In the genomic region with DNA sequence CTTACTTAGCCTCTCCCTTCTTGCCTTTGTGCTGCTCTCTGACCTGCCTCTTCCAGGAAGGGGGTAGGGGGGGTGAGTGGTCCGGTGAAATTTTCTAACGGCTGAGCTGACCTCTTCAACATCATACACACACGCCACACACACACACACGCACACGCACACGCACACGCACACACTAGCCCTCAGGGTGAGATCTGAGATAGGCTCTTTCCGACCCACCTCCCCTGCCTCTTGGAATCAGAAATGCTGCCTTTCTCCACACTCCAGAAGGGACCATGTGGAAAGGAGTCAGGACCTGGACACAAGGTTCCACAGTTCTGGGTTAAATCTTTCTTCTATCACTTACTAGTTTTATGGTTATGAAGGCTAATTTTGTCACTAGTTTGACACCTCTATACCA, we compare ENCODE assay signal across 10 mouse cellular contexts. TPM values are rescaled to one million over a fixed set of nuclear protein-coding genes. Genes with fewer than 3 reads are reported as not detected.
DNase-seq lines count a peak whose midpoint lies in the region; ATAC-seq and TF ChIP-seq lines count a peak whose summit lies in the region.
"Had no signal": no experiment of that assay in that cellular context is flagged by ENCODE, and none has a peak within 500 bp of the region (broad histone marks: within the 10 kb centered on the region; RNA-seq: fewer than 3 reads in every experiment).

No protein-coding gene starts in this region.

- H3K27ac ChIP-seq in lung, embryonic 15.5 days, result 0 out of 2 replicates have a peak overlapping the region, but pooled peaks have one; percentile 1
- H3K27ac ChIP-seq in forebrain, embryonic 11.5 days (ENCODE audit: low read depth, low read length), result peak overlapping the region; percentile 25; the same call in 1 of the 2 replicates
- H3K27ac ChIP-seq in intestine, embryonic 16.5 days (ENCODE audit: low read length), result no peak overlapping the region; the same call in 1 of the 2 replicates
- peak overlapping the region; percentile 77 for H3K27ac ChIP-seq in stomach, embryonic 16.5 days (ENCODE audit: low read length)
- no peak overlapping the region for H3K27ac ChIP-seq in gastrocnemius, adult 2 months
- H3K27ac ChIP-seq: liver, embryonic 14.5 days had no signal

- no peak for DNase-seq in lung, postnatal 10 days
- DNase-seq in forebrain, embryonic 11.5 days (ENCODE audit: low spot score), result no peak
- DNase-seq in thymus, postnatal 14 days, result no peak
- DNase-seq in gastrocnemius, adult 2 months, result no peak

- H3K27me3 ChIP-seq in lung, embryonic 15.5 days, result no peaks in the 10 kb centered on the region
- no peaks in the 10 kb centered on the region for H3K27me3 ChIP-seq in forebrain, embryonic 11.5 days (ENCODE audit: control insufficient read depth, insufficient read depth, low read length)
- H3K27me3 ChIP-seq in intestine, embryonic 16.5 days (replicated peaks; ENCODE audit: control insufficient read depth, insufficient read depth, low read length), result no peaks in the 10 kb centered on the region
- no peaks in the 10 kb centered on the region for H3K27me3 ChIP-seq in stomach, embryonic 16.5 days (ENCODE audit: control insufficient read depth, insufficient read depth, low read length)

- H3K4me1 ChIP-seq in lung, embryonic 15.5 days, result peaks cover 12% of the 10 kb centered on the region
- peaks cover 7% of the 10 kb centered on the region for H3K4me1 ChIP-seq in forebrain, embryonic 11.5 days (replicated peaks; ENCODE audit: control insufficient read depth, insufficient read depth, low read length)
- peaks cover 25% of the 10 kb centered on the region for H3K4me1 ChIP-seq in intestine, embryonic 16.5 days (ENCODE audit: control insufficient read depth, insufficient read depth, low read length)
- peaks cover 21% of the 10 kb centered on the region for H3K4me1 ChIP-seq in stomach, embryonic 16.5 days (ENCODE audit: control insufficient read depth, insufficient read depth, low read length)

- intact Hi-C loops in gastrocnemius, adult 2 months (cut with DNase I), result no loop called here

- H3K4me2 ChIP-seq in lung, embryonic 15.5 days, result peak overlapping the region; percentile 41; the same call in 1 of the 2 replicates
- H3K4me2 ChIP-seq in forebrain, embryonic 11.5 days (ENCODE audit: low read depth, low read length, severe bottlenecking), result no peak overlapping the region; the same call in 1 of the 2 replicates
- H3K4me2 ChIP-seq in intestine, embryonic 16.5 days (ENCODE audit: low read depth, low read length), result 0 out of 2 replicates have a peak overlapping the region, but pooled peaks have one; percentile 22
- no peak overlapping the region for H3K4me2 ChIP-seq in stomach, embryonic 16.5 days (ENCODE audit: low read depth, low read length)

- no peak overlapping the region for H3K4me3 ChIP-seq in lung, embryonic 15.5 days
- no peak overlapping the region for H3K4me3 ChIP-seq in forebrain, embryonic 11.5 days (ENCODE audit: low read depth, low read length)
- H3K4me3 ChIP-seq in intestine, embryonic 16.5 days (ENCODE audit: low read length), result no peak overlapping the region
- H3K4me3 ChIP-seq in stomach, embryonic 16.5 days (replicated peaks; ENCODE audit: low read length), result no peak overlapping the region
- H3K4me3 ChIP-seq in gastrocnemius, adult 2 months, result no peak overlapping the region

- no peak for ATAC-seq in lung, embryonic 15.5 days (ENCODE audit: borderline replicate concordance, extremely low read depth, low FRiP score, low TSS enrichment)
- ATAC-seq in forebrain, embryonic 11.5 days (replicated peaks; ENCODE audit: low FRiP score), result no peak; the same call in 1 of the 2 replicates
- ATAC-seq in intestine, embryonic 16.5 days, result no peak
- ATAC-seq in stomach, embryonic 16.5 days (ENCODE audit: insufficient read depth, low FRiP score), result no peak

- TF ChIP-seq CTCF in gastrocnemius, adult 2 months (IDR thresholded peaks at IDR 0.05), result no peak

- H3K36me3 ChIP-seq in lung, embryonic 15.5 days, result no peaks in the 10 kb centered on the region
- H3K36me3 ChIP-seq in forebrain, embryonic 11.5 days (ENCODE audit: control insufficient read depth, insufficient read depth, low read length), result no peaks in the 10 kb centered on the region
- H3K36me3 ChIP-seq in intestine, embryonic 16.5 days (ENCODE audit: control insufficient read depth, insufficient read depth, low read length), result no peaks in the 10 kb centered on the region
- H3K36me3 ChIP-seq in stomach, embryonic 16.5 days (ENCODE audit: control insufficient read depth, insufficient read depth, low read length), result no peaks in the 10 kb centered on the region

- 30% methylated on average over 8 of the region's 8 CpGs for WGBS in lung, embryonic 15.5 days
- 14% methylated on average over 8 of the region's 8 CpGs for WGBS in forebrain, embryonic 11.5 days
- WGBS in intestine, embryonic 16.5 days, result 50% methylated on average over 8 of the region's 8 CpGs
- WGBS in stomach, embryonic 16.5 days, result 35% methylated on average over 8 of the region's 8 CpGs

- H3K9me3 ChIP-seq in lung, embryonic 15.5 days, result no peaks in the 10 kb centered on the region
- no peaks in the 10 kb centered on the region for H3K9me3 ChIP-seq in forebrain, embryonic 11.5 days (ENCODE audit: control insufficient read depth, low read length)
- H3K9me3 ChIP-seq in intestine, embryonic 16.5 days (ENCODE audit: control insufficient read depth, low read length), result no peaks in the 10 kb centered on the region
- H3K9me3 ChIP-seq in stomach, embryonic 16.5 days (replicated peaks; ENCODE audit: control insufficient read depth, low read length), result no peaks in the 10 kb centered on the region

- H3K9ac ChIP-seq in lung, embryonic 15.5 days, result no peak overlapping the region
- H3K9ac ChIP-seq in forebrain, embryonic 11.5 days (ENCODE audit: low read length), result peak overlapping the region; percentile 27; the same call in 1 of the 2 replicates
- no peak overlapping the region for H3K9ac ChIP-seq in intestine, embryonic 16.5 days (ENCODE audit: low read depth, low read length)
- peak overlapping the region; percentile 54; the same call in 1 of the 2 replicates for H3K9ac ChIP-seq in stomach, embryonic 16.5 days (ENCODE audit: low read length)
- H3K9ac ChIP-seq: liver, embryonic 14.5 days had no signal

RNA-seq across cellular contexts. Expression of gene F2rl1, which starts 8.6 kb away (rescaled TPM):
- polyA plus RNA-seq in lung, embryonic 15.5 days (2015; fragmentation: Nextera tagmentation; extraction: Ambion mirVana), result 4.3 and 4.5 TPM in 2 replicates
- polyA plus RNA-seq in forebrain, embryonic 11.5 days (2014; fragmentation: Nextera tagmentation; extraction: Ambion mirVana), result 0.12 TPM in 1 of 2 replicates, not detected in the other
- polyA plus RNA-seq in intestine, embryonic 16.5 days (2015; fragmentation: Nextera tagmentation; extraction: Ambion mirVana), result 23.0 and 24.8 TPM in 2 replicates
- polyA plus RNA-seq in stomach, embryonic 16.5 days (2015; fragmentation: Nextera tagmentation; extraction: Ambion mirVana), result 14.9 and 17.7 TPM in 2 replicates
- total RNA-seq in gastrocnemius, adult 2 months (2021), result under 1 TPM; 0.36 to 0.45 TPM

RNA-seq across cellular contexts. Expression of gene S100z, which starts 55.1 kb away (rescaled TPM):
- not detected in 2 replicates for polyA plus RNA-seq in lung, embryonic 15.5 days (2015; fragmentation: Nextera tagmentation; extraction: Ambion mirVana)
- 0.83 and 1.7 TPM in 2 replicates for polyA plus RNA-seq in forebrain, embryonic 11.5 days (2014; fragmentation: Nextera tagmentation; extraction: Ambion mirVana)
- polyA plus RNA-seq in intestine, embryonic 16.5 days (2015; fragmentation: Nextera tagmentation; extraction: Ambion mirVana), result 0.40 and 1.2 TPM in 2 replicates
- 0.40 TPM in 1 of 2 replicates, not detected in the other for polyA plus RNA-seq in stomach, embryonic 16.5 days (2015; fragmentation: Nextera tagmentation; extraction: Ambion mirVana)
- not detected for total RNA-seq in gastrocnemius, adult 2 months (2021)
- polyA plus RNA-seq: large intestine, adult 2 months; liver, embryonic 14.5 days; small intestine, adult 2 months had no signal

Comparison
In these comparisons a context has a peak if more than half of its experiments do, and no peak if none do; other contexts are left out.
1. H3K27ac ChIP-seq: peak in lung, embryonic 15.5 days (single experiment), forebrain, embryonic 11.5 days (single experiment) and stomach, embryonic 16.5 days (single experiment); none in intestine, embryonic 16.5 days (single experiment) and gastrocnemius, adult 2 months (single experiment).
2. H3K4me2 ChIP-seq: peak in lung, embryonic 15.5 days (single experiment) and intestine, embryonic 16.5 days (single experiment); none in forebrain, embryonic 11.5 days (single experiment) and stomach, embryonic 16.5 days (single experiment).
3. H3K9ac ChIP-seq: peak in forebrain, embryonic 11.5 days (single experiment) and stomach, embryonic 16.5 days (single experiment); none in lung, embryonic 15.5 days (single experiment) and intestine, embryonic 16.5 days (single experiment).